8 mouse cellular contexts compared by ENCODE assay signal in the genomic region with DNA sequence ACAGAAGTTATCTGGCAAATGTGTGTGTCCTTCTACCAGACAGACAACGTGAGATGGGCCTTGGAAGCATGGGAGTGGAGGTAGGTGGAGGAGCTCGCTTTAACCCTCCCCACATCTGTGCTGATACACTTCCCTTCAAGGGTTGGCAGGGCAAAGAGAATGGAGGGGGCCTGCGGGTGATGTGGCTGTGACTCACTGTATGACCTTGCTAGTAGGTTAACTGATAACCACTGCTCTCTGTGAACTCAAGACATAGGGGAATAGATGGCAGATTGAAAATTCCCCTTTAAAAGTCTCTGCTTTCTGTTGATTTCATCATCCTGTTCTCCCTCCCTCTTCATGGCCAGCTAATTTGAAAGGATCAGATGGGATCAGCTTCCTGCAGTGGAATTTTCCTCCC. TPM values are rescaled to one million over a fixed set of nuclear protein-coding genes. Genes with fewer than 3 reads are reported as not detected.
A peak's percentile ranks its signal among the peaks of the same experiment; 100 is the strongest.
DNase-seq lines count a peak whose midpoint lies in the region; ATAC-seq lines count a peak whose summit lies in the region.

No protein-coding gene starts in this region.

- WGBS in heart, embryonic 16.5 days: 49% methylated on average over 3 of the region's 3 CpGs
- 88% methylated on average over 3 of the region's 3 CpGs for WGBS in hindbrain, embryonic 16.5 days
- 81% methylated on average over 3 of the region's 3 CpGs for WGBS in midbrain, embryonic 15.5 days

- no peaks in the 10 kb centered on the region for H3K9me3 ChIP-seq in heart, embryonic 16.5 days (replicated peaks; ENCODE audit: control insufficient read depth, low read length)
- no peaks in the 10 kb centered on the region for H3K9me3 ChIP-seq in hindbrain, embryonic 16.5 days (ENCODE audit: control insufficient read depth, low read length)
- H3K9me3 ChIP-seq in midbrain, embryonic 15.5 days: no peaks in the 10 kb centered on the region

- peaks cover 20% of the 10 kb centered on the region for H3K4me1 ChIP-seq in heart, embryonic 16.5 days (ENCODE audit: control insufficient read depth, insufficient read depth, low read length)
- H3K4me1 ChIP-seq in hindbrain, embryonic 16.5 days (ENCODE audit: control insufficient read depth, insufficient read depth, low read depth, low read length): peaks cover 15% of the 10 kb centered on the region
- peaks cover 28% of the 10 kb centered on the region for H3K4me1 ChIP-seq in midbrain, embryonic 15.5 days

- intact Hi-C loops in heart, postnatal 10 days (cut with DNase I): loop anchor here (5.0 kb wide), 1 partner anchor 42 kb away; no protein-coding TSS in a partner anchor

- H3K4me2 ChIP-seq in heart, embryonic 16.5 days (ENCODE audit: low read depth, low read length): peak overlapping the region; percentile 75
- H3K4me2 ChIP-seq in hindbrain, embryonic 16.5 days (ENCODE audit: low read length): peak overlapping the region; percentile 96
- peak overlapping the region; percentile 92; the same call in 1 of the 2 replicates for H3K4me2 ChIP-seq in midbrain, embryonic 15.5 days

- DNase-seq in heart, postnatal 10 days: no peak
- peak; percentile 85 for DNase-seq in adrenal gland, adult 8-10 months
- DNase-seq in left cerebral cortex, adult 18-20 months (ENCODE audit: low spot score in 2 of 2): no peak
- no peak for DNase-seq in gastrocnemius, postnatal 4 days (ENCODE audit: low spot score in 2 of 2)
- no peak for DNase-seq in spleen, adult 12 weeks (ENCODE audit: low spot score)

- no peaks in the 10 kb centered on the region for H3K27me3 ChIP-seq in heart, embryonic 16.5 days (ENCODE audit: control insufficient read depth, insufficient read depth, low read length)
- no peaks in the 10 kb centered on the region for H3K27me3 ChIP-seq in hindbrain, embryonic 16.5 days (replicated peaks; ENCODE audit: control insufficient read depth, insufficient read depth, low read length)
- 0 out of 2 replicates have a peak, but pooled peaks cover 3% of the 10 kb centered on the region for H3K27me3 ChIP-seq in midbrain, embryonic 15.5 days (replicated peaks)

- H3K4me3 ChIP-seq in heart, embryonic 16.5 days (ENCODE audit: low read length): peak overlapping the region; percentile 91; the same call in 1 of the 2 replicates
- H3K4me3 ChIP-seq in hindbrain, embryonic 16.5 days (ENCODE audit: low read length): peak overlapping the region; percentile 89; the same call in 1 of the 2 replicates
- peak overlapping the region; percentile 78; the same call in 1 of the 2 replicates for H3K4me3 ChIP-seq in midbrain, embryonic 15.5 days

- no peak overlapping the region for H3K27ac ChIP-seq in heart, embryonic 16.5 days (ENCODE audit: low read length)
- no peak overlapping the region for H3K27ac ChIP-seq in hindbrain, embryonic 16.5 days (ENCODE audit: low read depth, low read length)
- no peak overlapping the region for H3K27ac ChIP-seq in midbrain, embryonic 15.5 days

- no peak overlapping the region for H3K9ac ChIP-seq in heart, embryonic 16.5 days (ENCODE audit: low read length)
- H3K9ac ChIP-seq in hindbrain, embryonic 16.5 days (ENCODE audit: low read depth, low read length): no peak overlapping the region
- H3K9ac ChIP-seq in midbrain, embryonic 15.5 days: no peak overlapping the region

- no peak for ATAC-seq in heart, embryonic 16.5 days (replicated peaks; ENCODE audit: extremely low read depth, insufficient read depth, low FRiP score)
- ATAC-seq in hindbrain, embryonic 16.5 days: no peak
- no peak for ATAC-seq in midbrain, embryonic 15.5 days (replicated peaks)

- H3K36me3 ChIP-seq in heart, embryonic 16.5 days (ENCODE audit: control insufficient read depth, insufficient read depth): peaks cover 22% of the 10 kb centered on the region
- H3K36me3 ChIP-seq in hindbrain, embryonic 16.5 days (ENCODE audit: control insufficient read depth, insufficient read depth, low read length): peaks cover 15% of the 10 kb centered on the region
- peaks cover 12% of the 10 kb centered on the region; the same call in 1 of the 2 replicates for H3K36me3 ChIP-seq in midbrain, embryonic 15.5 days (replicated peaks)

RNA-seq across cellular contexts. Expression of a gene that starts 1.2 kb away (rescaled TPM):
- polyA plus RNA-seq in heart, embryonic 16.5 days (2015; fragmentation: Nextera tagmentation; extraction: Ambion mirVana): 60.7 and 62.5 TPM in 2 replicates
- total RNA-seq in heart, postnatal 10 days (2021): 10 to 100 TPM; 93.9 to 99.2 TPM
- total RNA-seq in adrenal gland, adult 8-10 months (2022): 100 to 1,000 TPM; 574 to 853 (median 690) TPM
- 45.4 and 45.7 TPM in 2 replicates for polyA plus RNA-seq in hindbrain, embryonic 16.5 days (2015; fragmentation: Nextera tagmentation; extraction: Ambion mirVana)
- polyA plus RNA-seq in midbrain, embryonic 15.5 days (2015; fragmentation: Nextera tagmentation; extraction: Ambion mirVana): 48.9 and 52.9 TPM in 2 replicates
- total RNA-seq in left cerebral cortex, adult 18-20 months (2021): 10 to 100 TPM; 57.1 to 60.6 TPM
- total RNA-seq in gastrocnemius, postnatal 4 days (2021): 10 to 100 TPM; 58.1 to 59.2 TPM

RNA-seq across cellular contexts. Expression of a gene that starts 2.4 kb away (rescaled TPM):
- polyA plus RNA-seq in heart, embryonic 16.5 days (2015; fragmentation: Nextera tagmentation; extraction: Ambion mirVana): 0.29 and 0.31 TPM in 2 replicates
- under 1 TPM in 1 of 2 experiments, not detected in 1; 0.22 TPM for total RNA-seq in heart, postnatal 10 days (2021)
- 1 to 10 TPM; 3.2 to 4.5 (median 3.4) TPM for total RNA-seq in adrenal gland, adult 8-10 months (2022)
- polyA plus RNA-seq in hindbrain, embryonic 16.5 days (2015; fragmentation: Nextera tagmentation; extraction: Ambion mirVana): 1.6 and 1.7 TPM in 2 replicates
- 2.3 and 2.5 TPM in 2 replicates for polyA plus RNA-seq in midbrain, embryonic 15.5 days (2015; fragmentation: Nextera tagmentation; extraction: Ambion mirVana)
- total RNA-seq in left cerebral cortex, adult 18-20 months (2021): under 1 TPM; 0.84 TPM
- not detected for total RNA-seq in gastrocnemius, postnatal 4 days (2021)

RNA-seq across cellular contexts. Expression of a gene that starts 12.3 kb away (rescaled TPM):
- 1,106 and 1,159 TPM in 2 replicates for polyA plus RNA-seq in heart, embryonic 16.5 days (2015; fragmentation: Nextera tagmentation; extraction: Ambion mirVana)
- total RNA-seq in heart, postnatal 10 days (2021): 100 to 1,000 TPM; 862 to 893 TPM
- total RNA-seq in adrenal gland, adult 8-10 months (2022): 100 to 1,000 TPM; 674 to 792 (median 703) TPM
- polyA plus RNA-seq in hindbrain, embryonic 16.5 days (2015; fragmentation: Nextera tagmentation; extraction: Ambion mirVana): 823 and 876 TPM in 2 replicates
- polyA plus RNA-seq in midbrain, embryonic 15.5 days (2015; fragmentation: Nextera tagmentation; extraction: Ambion mirVana): 917 and 926 TPM in 2 replicates
- total RNA-seq in left cerebral cortex, adult 18-20 months (2021): 100 to 1,000 TPM; 405 to 414 TPM
- 1,000 to 10,000 TPM; 1,009 to 1,061 TPM for total RNA-seq in gastrocnemius, postnatal 4 days (2021)

RNA-seq across cellular contexts. Expression of a gene that starts 15.9 kb away (rescaled TPM):
- polyA plus RNA-seq in heart, embryonic 16.5 days (2015; fragmentation: Nextera tagmentation; extraction: Ambion mirVana): 329 and 345 TPM in 2 replicates
- total RNA-seq in heart, postnatal 10 days (2021): 100 to 1,000 TPM; 338 to 370 TPM
- total RNA-seq in adrenal gland, adult 8-10 months (2022): 100 to 1,000 TPM; 245 to 323 (median 277) TPM
- 186 and 221 TPM in 2 replicates for polyA plus RNA-seq in hindbrain, embryonic 16.5 days (2015; fragmentation: Nextera tagmentation; extraction: Ambion mirVana)
- 169 and 175 TPM in 2 replicates for polyA plus RNA-seq in midbrain, embryonic 15.5 days (2015; fragmentation: Nextera tagmentation; extraction: Ambion mirVana)
- 100 to 1,000 TPM; 139 to 143 TPM for total RNA-seq in left cerebral cortex, adult 18-20 months (2021)
- 100 to 1,000 TPM; 232 to 255 TPM for total RNA-seq in gastrocnemius, postnatal 4 days (2021)

RNA-seq across cellular contexts. Expression of a gene that starts 40.9 kb away (rescaled TPM):
- 76.5 and 92.3 TPM in 2 replicates for polyA plus RNA-seq in heart, embryonic 16.5 days (2015; fragmentation: Nextera tagmentation; extraction: Ambion mirVana)
- 10 to 100 TPM; 96.8 to 97.6 TPM for total RNA-seq in heart, postnatal 10 days (2021)
- 100 to 1,000 TPM in 3 of 4 experiments, 10 to 100 TPM in 1; 87.8 to 184 (median 132) TPM for total RNA-seq in adrenal gland, adult 8-10 months (2022)
- 95.5 and 109 TPM in 2 replicates for polyA plus RNA-seq in hindbrain, embryonic 16.5 days (2015; fragmentation: Nextera tagmentation; extraction: Ambion mirVana)
- 120 and 129 TPM in 2 replicates for polyA plus RNA-seq in midbrain, embryonic 15.5 days (2015; fragmentation: Nextera tagmentation; extraction: Ambion mirVana)
- 100 to 1,000 TPM; 158 to 159 TPM for total RNA-seq in left cerebral cortex, adult 18-20 months (2021)
- 100 to 1,000 TPM in 1 of 2 experiments, 10 to 100 TPM in 1; 96.9 to 117 TPM for total RNA-seq in gastrocnemius, postnatal 4 days (2021)

Comparison
In these comparisons a context has a peak if more than half of its experiments do, and no peak if none do; other contexts are left out.
1. RNA of a gene that starts 1.2 kb away (total RNA-seq): 574 to 853 TPM in adrenal gland, adult 8-10 months; 93.9 to 99.2 TPM in heart, postnatal 10 days, 57.1 to 60.6 TPM in left cerebral cortex, adult 18-20 months and 58.1 to 59.2 TPM in gastrocnemius, postnatal 4 days; every median in the first group is over 4 times any median in the second.
2. Peak in every context shown above with its lines, with median percentiles within 50 percentile points of each other: H3K4me2 ChIP-seq and H3K4me3 ChIP-seq.